Mouse (Mus musculus) bone marrow, adult 2 months (tissue): Measurements from ENCODE around the gene Ppp3ca.

Experiments
- CTCF ChIP-seq: fragments of 200-500 bp; IDR thresholded peaks from 2 replicates; pipeline ENCODE4 v1.5.1; 2011; ENCODE audit warnings: low read length, control low read depth; ENCODE audit not compliant: control insufficient read depth, insufficient read depth
- POLR2A ChIP-seq: fragments of 200-500 bp; IDR thresholded peaks from 2 replicates; pipeline ENCODE4 v1.6.1; 2011; ENCODE audit warnings: low read depth, mild to moderate bottlenecking, control low read depth, low read length, borderline replicate concordance; ENCODE audit not compliant: control insufficient read depth

DNA sequence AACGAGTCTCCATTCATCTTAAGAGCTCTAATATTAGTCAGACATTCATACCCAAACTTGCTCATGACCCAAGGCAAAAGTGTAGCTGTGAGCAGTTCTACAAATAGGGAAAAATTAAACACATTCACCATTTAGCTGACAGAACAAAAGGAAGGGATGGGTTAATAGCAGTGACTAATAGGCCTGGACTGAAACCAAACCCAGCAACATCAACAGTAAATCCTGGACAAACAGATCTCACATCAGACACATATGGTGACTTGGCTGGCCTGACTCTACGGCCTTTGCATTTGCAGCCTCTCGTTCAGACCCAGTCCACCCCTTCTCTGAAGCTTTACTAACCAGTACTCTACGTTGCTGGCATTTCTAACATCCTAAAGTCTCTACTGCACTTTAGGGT is 19.0 kb upstream of the Ppp3ca start:
- no peak for TF ChIP-seq CTCF
- no peak for TF ChIP-seq POLR2A
